Mouse (Mus musculus) E14TG2a.4 (cell line): ENCODE results near the gene Gm28042.
A peak's percentile ranks its signal among the peaks of the same experiment; 100 is the strongest.

Source experiments
- H3K27me3 ChIP-seq: 2 replicates; pipeline ENCODE4 v1.6.1; 2014; ENCODE audit warnings: low read length, control low read depth; ENCODE audit not compliant: insufficient read depth
- H3K36me3 ChIP-seq: 2 replicates; pipeline ENCODE4 v1.6.1; 2014; ENCODE audit warnings: low read length, control low read depth; ENCODE audit not compliant: insufficient read depth
- H3K4me1 ChIP-seq: replicated peaks from 2 replicates; pipeline ENCODE4 v1.6.1; 2014; ENCODE audit warnings: low read depth, low read length, control low read depth
- H3K4me3 ChIP-seq: replicated peaks from 2 replicates; pipeline ENCODE4 v1.5.1; 2014; ENCODE audit warnings: mild to moderate bottlenecking, low read length
- H3K9me3 ChIP-seq: 2 replicates; pipeline ENCODE4 v1.6.1; 2014; ENCODE audit warnings: low read length, control low read depth
- CTCF ChIP-seq: conservative IDR thresholded peaks from 2 replicates; pipeline ENCODE4 v1.5.1; 2014; ENCODE audit warnings: low read length
- NANOG ChIP-seq: IDR thresholded peaks from 2 replicates; pipeline ENCODE4 v1.6.1; 2014; ENCODE audit warnings: borderline replicate concordance, low read length, mixed read lengths
- POU5F1 ChIP-seq: IDR thresholded peaks from 2 replicates; pipeline ENCODE4 v1.6.1; 2014; ENCODE audit warnings: low read length, borderline replicate concordance

Gene Gm28042

DNA sequence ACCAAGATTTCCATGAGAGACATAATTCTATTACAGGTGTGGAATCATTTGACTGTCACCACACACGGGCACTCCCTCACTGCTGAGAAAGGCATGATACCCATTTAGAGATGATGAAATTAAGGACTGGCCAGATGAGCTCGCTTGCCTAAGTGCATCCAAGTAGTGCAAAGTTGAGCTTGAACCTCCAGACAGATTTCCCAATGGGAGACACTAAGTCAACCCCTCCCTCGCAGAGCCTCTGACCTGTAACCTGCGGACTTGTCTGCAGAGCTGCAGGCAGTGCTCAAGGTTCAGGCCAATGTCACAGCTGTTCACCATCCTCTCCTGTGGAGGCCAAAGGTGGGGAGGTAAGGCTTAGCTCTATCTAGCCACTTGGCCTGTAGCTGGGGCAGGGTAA lies 31.5 kb downstream of the Gm28042 start:
- Histone ChIP-seq H3K4me1 (peaks cover 22% of the 10 kb centered on the region), H3K9me3 (no peaks in the 10 kb centered on the region), H3K27me3 (peaks cover 14% of the 10 kb centered on the region), H3K4me3 (no peak overlapping the region), H3K36me3 (no peaks in the 10 kb centered on the region)
- TF ChIP-seq POU5F1 (no peak), CTCF (no peak), NANOG (no peak)

GRCm38 (mm10) chr2:120059466-120059865 lies 32.2 kb downstream of the Gm28042 start:
- no peak overlapping the region for H3K4me3 ChIP-seq
- TF ChIP-seq NANOG, result no peak
- TF ChIP-seq POU5F1, result no peak
- TF ChIP-seq CTCF, result no peak
- H3K4me1 ChIP-seq, result peaks cover 25% of the 10 kb centered on the region
- no peaks in the 10 kb centered on the region for H3K9me3 ChIP-seq
- peaks cover 15% of the 10 kb centered on the region for H3K27me3 ChIP-seq
- no peaks in the 10 kb centered on the region for H3K36me3 ChIP-seq

GRCm38 (mm10) chr2:120060190-120060589 lies 32.9 kb downstream of the Gm28042 start:
- no peak for TF ChIP-seq CTCF

DNA sequence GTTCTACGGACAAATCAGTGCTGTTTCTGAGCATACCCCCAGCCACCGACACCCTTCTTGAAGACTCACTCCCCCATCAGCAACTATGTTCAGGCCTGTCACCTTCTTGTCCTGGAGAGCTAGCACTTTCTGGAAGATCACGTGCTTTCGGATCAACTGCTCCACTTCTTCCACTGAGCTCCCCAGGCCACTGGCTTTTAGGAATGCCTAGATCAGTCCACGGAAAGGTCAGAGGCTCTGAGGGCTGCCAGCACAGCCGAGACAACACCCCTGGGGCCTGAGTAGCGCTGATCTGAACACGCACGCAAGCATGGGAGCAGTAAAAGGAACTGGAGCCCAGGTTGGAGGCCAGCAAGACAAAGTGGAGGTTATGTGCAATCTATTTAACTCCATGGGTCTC lies 33.4 kb downstream of the Gm28042 start:
- Histone ChIP-seq H3K9me3 (no peaks in the 10 kb centered on the region), H3K4me1 (peaks cover 25% of the 10 kb centered on the region), H3K27me3 (peaks cover 15% of the 10 kb centered on the region), H3K4me3 (no peak overlapping the region), H3K36me3 (no peaks in the 10 kb centered on the region)
- TF ChIP-seq CTCF (no peak), POU5F1 (no peak), NANOG (no peak)

More at GRCm38 (mm10) chr2:120060190-120060589, 32.9 kb downstream of the Gm28042 start:
- Histone ChIP-seq H3K4me3 (no peak overlapping the region), H3K4me1 (peaks cover 26% of the 10 kb centered on the region), H3K36me3 (no peaks in the 10 kb centered on the region), H3K27me3 (peaks cover 15% of the 10 kb centered on the region), H3K9me3 (no peaks in the 10 kb centered on the region)

DNA sequence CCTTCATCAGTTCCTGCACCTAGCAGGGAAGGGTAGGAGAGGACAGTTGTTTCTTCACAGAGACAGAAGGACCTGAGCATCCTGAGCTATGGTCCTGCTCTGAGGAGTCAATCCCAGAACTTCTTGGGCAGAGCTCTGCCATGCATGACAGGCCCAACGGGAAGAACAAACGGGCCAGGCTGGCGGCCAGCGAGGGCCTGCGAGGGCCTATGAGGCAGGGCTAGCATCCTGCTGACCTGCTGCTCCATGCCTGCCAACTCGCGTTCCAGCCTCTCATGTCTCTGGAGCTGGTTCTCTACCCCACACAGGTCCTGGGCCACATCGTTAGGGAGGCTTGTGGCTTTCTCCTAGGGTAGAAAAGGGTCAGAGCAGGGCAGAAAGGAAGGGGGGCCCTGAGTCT lies 35.0 kb downstream of the Gm28042 start:
- H3K27me3 ChIP-seq, result peaks cover 12% of the 10 kb centered on the region
- TF ChIP-seq NANOG (no peak), CTCF (no peak), POU5F1 (no peak)
- no peak overlapping the region for H3K4me3 ChIP-seq
- no peaks in the 10 kb centered on the region for H3K9me3 ChIP-seq
- H3K36me3 ChIP-seq, result no peaks in the 10 kb centered on the region
- peaks cover 27% of the 10 kb centered on the region for H3K4me1 ChIP-seq

GRCm38 (mm10) chr2:120064639-120065038 lies 37.3 kb downstream of the Gm28042 start:
- Histone ChIP-seq H3K4me3 (peak overlapping the region; percentile 39; the same call in 1 of the 2 replicates), H3K9me3 (no peaks in the 10 kb centered on the region), H3K4me1 (peaks cover 37% of the 10 kb centered on the region), H3K36me3 (no peaks in the 10 kb centered on the region), H3K27me3 (peaks cover 17% of the 10 kb centered on the region)
- TF ChIP-seq POU5F1 (no peak), CTCF (peak; percentile 50), NANOG (no peak)

DNA sequence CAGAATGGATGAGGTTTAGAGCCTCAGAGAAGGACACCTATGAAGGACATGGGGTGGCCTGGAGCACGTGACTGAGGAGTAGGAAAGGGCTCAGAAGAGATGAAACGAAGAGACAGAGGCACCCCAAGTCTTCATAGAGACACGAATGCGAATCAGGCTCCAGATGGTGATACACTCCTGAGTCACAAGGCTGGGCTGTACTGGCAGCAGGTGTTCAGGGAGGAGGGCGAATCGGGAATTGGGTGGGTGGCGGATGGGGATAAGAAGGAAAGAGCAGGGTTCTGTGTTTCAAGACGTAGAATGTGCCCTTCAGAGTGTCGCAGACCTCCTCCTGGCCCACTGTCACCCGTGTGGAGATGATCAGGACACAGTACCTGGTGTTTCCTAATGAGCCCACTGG lies 38.0 kb downstream of the Gm28042 start:
- Histone ChIP-seq H3K4me1 (peaks cover 41% of the 10 kb centered on the region), H3K4me3 (peak overlapping the region; percentile 39; the same call in 1 of the 2 replicates), H3K9me3 (no peaks in the 10 kb centered on the region), H3K36me3 (no peaks in the 10 kb centered on the region), H3K27me3 (peaks cover 15% of the 10 kb centered on the region; the same call in 1 of the 2 replicates)
- no peak for TF ChIP-seq NANOG

GRCm38 (mm10) chr2:120066224-120066623 lies 38.9 kb downstream of the Gm28042 start:
- no peaks in the 10 kb centered on the region for H3K36me3 ChIP-seq

DNA sequence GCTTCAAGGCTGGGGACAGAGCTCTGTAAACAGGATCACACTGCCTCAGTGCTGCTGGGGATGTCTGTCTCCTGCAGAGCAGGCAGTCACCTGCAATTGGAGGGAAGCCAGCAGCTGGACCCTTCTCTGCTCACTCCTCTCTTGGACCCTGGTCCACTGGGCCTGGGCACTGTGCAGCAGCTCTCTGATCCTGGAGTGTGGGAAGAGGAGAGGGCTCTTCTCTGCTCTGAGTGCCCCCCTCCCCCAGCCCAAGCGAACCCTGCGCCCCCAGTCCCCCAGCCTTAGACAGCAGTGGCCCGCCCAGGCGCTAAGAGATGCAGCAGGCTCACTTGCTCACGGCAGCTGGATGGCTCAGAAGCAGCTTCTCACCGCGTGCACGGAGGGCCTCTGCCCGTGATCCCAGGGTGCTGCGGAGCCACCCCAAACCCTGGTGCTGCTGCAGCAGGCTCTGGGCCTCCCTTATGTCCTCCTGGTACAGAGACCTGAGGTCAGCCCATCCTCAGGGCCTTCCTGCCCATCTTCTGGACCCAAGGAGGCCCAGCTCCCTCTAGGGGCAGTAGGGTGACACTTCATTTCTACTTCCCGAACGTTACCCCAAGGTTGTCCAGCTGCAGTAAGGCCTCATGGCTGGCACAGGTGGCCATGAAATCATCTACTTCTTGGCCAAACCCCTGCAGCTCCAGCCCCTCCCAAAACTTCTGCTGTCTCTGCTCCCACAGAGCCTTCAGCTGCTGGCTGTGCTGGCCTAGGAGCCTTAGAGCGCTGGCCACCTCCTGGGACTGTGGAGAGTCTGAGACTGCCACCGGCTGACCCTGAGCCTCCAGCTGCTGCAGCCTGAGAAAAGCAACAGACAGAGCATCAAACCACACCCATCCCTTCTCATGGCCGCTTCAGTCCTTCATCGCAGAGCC lies 41.5 kb downstream of the Gm28042 start:
- H3K4me1 ChIP-seq, result peaks cover 34% of the 10 kb centered on the region
- TF ChIP-seq NANOG, result no peak
- TF ChIP-seq CTCF, result peak; percentile 65
- H3K4me3 ChIP-seq, result peak overlapping the region; percentile 75
- no peaks in the 10 kb centered on the region for H3K36me3 ChIP-seq
- peaks cover 19% of the 10 kb centered on the region for H3K27me3 ChIP-seq
- no peaks in the 10 kb centered on the region for H3K9me3 ChIP-seq

More at GRCm38 (mm10) chr2:120066224-120066623, 38.9 kb downstream of the Gm28042 start:
- H3K9me3 ChIP-seq, result no peaks in the 10 kb centered on the region
- TF ChIP-seq CTCF, result no peak
- no peak for TF ChIP-seq POU5F1
- no peak for TF ChIP-seq NANOG
- H3K27me3 ChIP-seq, result peaks cover 15% of the 10 kb centered on the region; the same call in 1 of the 2 replicates
- H3K4me1 ChIP-seq, result peaks cover 38% of the 10 kb centered on the region
- no peak overlapping the region for H3K4me3 ChIP-seq
